Mouse (Mus musculus) midbrain, embryonic 14.5 days (tissue): Measurements from ENCODE around the gene Parp4. TPM values are rescaled to one million over a fixed set of nuclear protein-coding genes. Genes with fewer than 3 reads are reported as not detected.
A peak's percentile ranks its signal among the peaks of the same experiment; 100 is the strongest.

ENCODE experiments used
- ATAC-seq: fragments of 200-750 bp; cut with Nextera tagmentation; 2 replicates; pipeline ENCODE4 v1.8.0; 2017; ENCODE audit warnings: moderate number of reproducible peaks, moderate library complexity; ENCODE audit not compliant: low FRiP score, low TSS enrichment
- DNase-seq: peaks from one replicate; pipeline ENCODE4 v3.0.0-alpha.2; 2015
- H3K27ac ChIP-seq: fragments of 300-500 bp; sonication (generic); replicated peaks from 2 replicates; pipeline ENCODE4 v1.5.1; 2014; ENCODE audit warnings: mild to moderate bottlenecking, low read depth, low read length, moderate library complexity
- H3K27me3 ChIP-seq: fragments of 300-500 bp; sonication (generic); 2 replicates; pipeline ENCODE4 v1.6.1; 2014; ENCODE audit warnings: low read length, control low read depth, mixed read lengths; ENCODE audit not compliant: control insufficient read depth, insufficient read depth
- H3K36me3 ChIP-seq: fragments of 300-500 bp; sonication (generic); 2 replicates; pipeline ENCODE4 v1.6.1; 2014; ENCODE audit warnings: low read length, control low read depth; ENCODE audit not compliant: control insufficient read depth, insufficient read depth
- H3K4me1 ChIP-seq: fragments of 300-500 bp; sonication (generic); 2 replicates; pipeline ENCODE4 v1.6.1; 2014; ENCODE audit warnings: mild to moderate bottlenecking, antibody characterized with exemption, low read length, control low read depth; ENCODE audit not compliant: control insufficient read depth, insufficient read depth
- H3K4me2 ChIP-seq: fragments of 300-500 bp; sonication (generic); 2 replicates; pipeline ENCODE4 v1.6.1; 2014; ENCODE audit warnings: mild to moderate bottlenecking, low read length, moderate library complexity
- H3K4me3 ChIP-seq: fragments of 300-500 bp; sonication (generic); replicated peaks from 2 replicates; pipeline ENCODE4 v1.5.1; 2014; ENCODE audit warnings: low read depth, low read length
- H3K9ac ChIP-seq: fragments of 300-500 bp; sonication (generic); replicated peaks from 2 replicates; pipeline ENCODE4 v1.6.1; 2014; ENCODE audit warnings: mild to moderate bottlenecking, low read length, moderate library complexity
- H3K9me3 ChIP-seq: fragments of 300-500 bp; sonication (generic); 2 replicates; pipeline ENCODE4 v1.6.1; 2016; ENCODE audit warnings: low read length, control low read depth, mixed read lengths; ENCODE audit not compliant: control insufficient read depth
- WGBS: fragments of 180-500 bp; shearing (Covaris S2); extraction: QIAGEN DNeasy Blood & Tissue Kit; methylation state at CpG from one replicate; pipeline ENCODE4 v1.1.7; 2014; 5-methylcytosine and 5-hydroxymethylcytosine counted together
- polyA plus RNA-seq: library from polyadenylated mRNA; unstranded; fragments of >200 nt; fragmentation: Nextera tagmentation; extraction: Ambion mirVana; gene quantifications from 2 replicates; pipeline ENCODE4 v1.2.1, GENCODE M21; 2014

The Parp4 gene
- polyA plus RNA-seq, 1 experiment from 2014 or later = 1.1 TPM

DNA sequence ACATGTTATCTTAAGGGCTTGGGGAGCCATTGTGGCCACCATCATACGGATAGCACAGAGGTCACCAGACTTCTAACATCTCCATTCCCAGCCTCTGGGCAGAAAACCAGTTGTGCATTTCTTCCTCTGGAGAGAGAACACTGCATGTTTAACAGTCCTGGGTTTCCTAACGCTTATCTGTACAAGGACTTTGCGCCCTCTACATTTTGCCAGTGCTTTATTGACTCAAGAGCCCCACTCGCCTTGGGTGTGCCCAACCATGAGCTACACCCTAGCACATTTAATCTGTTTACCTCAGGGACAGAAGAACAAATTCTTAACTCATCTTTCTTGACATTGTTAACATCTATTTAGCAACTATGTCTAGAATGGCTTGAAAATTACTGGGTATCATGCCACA lies 50.8 kb downstream of the Parp4 start:
- Histone ChIP-seq H3K9me3 (no peaks in the 10 kb centered on the region), H3K9ac (no peak overlapping the region), H3K36me3 (no peaks in the 10 kb centered on the region), H3K27ac (no peak overlapping the region), H3K4me2 (no peak overlapping the region), H3K27me3 (no peaks in the 10 kb centered on the region), H3K4me3 (no peak overlapping the region), H3K4me1 (no peaks in the 10 kb centered on the region)
- 94% methylated on average over 4 of the region's 4 CpGs for WGBS
- no peak for ATAC-seq
- no peak for DNase-seq

DNA sequence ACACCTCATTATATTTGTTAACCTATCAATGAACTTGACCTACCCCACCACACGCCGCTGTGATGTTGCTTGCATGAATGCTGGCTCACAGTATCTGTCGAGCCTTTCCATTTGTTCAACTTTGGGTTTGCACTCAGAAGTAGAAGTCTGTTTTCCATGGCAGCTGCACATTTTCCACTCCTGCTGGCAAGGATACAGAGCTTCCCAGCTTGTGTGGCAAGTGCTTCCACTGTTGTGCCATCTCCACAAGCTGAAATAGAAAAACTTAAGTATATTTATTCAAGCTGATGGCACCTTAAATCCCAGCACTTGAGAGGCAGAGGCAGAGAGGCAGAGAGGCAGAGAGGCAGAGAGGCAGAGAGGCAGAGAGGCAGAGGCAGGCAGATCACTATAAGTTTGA lies 52.9 kb downstream of the Parp4 start:
- H3K4me3 ChIP-seq = no peak overlapping the region
- no peak overlapping the region for H3K9ac ChIP-seq
- H3K27ac ChIP-seq = no peak overlapping the region
- 93% methylated on average over 3 of the region's 3 CpGs for WGBS
- H3K9me3 ChIP-seq = no peaks in the 10 kb centered on the region
- no peaks in the 10 kb centered on the region for H3K36me3 ChIP-seq
- no peak overlapping the region for H3K4me2 ChIP-seq
- no peaks in the 10 kb centered on the region for H3K4me1 ChIP-seq
- DNase-seq = no peak
- no peak for ATAC-seq
- no peaks in the 10 kb centered on the region for H3K27me3 ChIP-seq

DNA sequence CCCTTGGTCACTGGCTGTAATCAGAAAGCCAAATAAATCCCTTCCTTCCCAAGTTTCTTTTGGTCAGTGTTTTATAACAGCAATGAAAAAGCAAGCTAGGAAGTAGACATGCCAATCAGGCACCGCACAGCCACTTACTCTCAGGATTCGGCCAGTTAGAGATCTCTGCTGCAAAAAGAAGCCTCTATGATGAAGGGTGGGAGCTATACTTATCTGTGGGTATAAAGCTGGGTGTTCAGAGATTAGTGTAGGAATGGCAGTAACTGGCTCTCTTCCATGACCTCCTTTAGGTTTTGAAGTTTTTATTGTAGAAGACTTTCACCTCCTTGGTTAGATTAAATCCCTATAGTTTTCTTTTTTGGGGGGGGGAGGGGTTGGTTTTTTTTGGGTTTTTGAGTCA lies 55.7 kb downstream of the Parp4 start:
- H3K9ac ChIP-seq = no peak overlapping the region
- DNase-seq (no peak), ATAC-seq (no peak)
- no peak overlapping the region for H3K27ac ChIP-seq
- no peaks in the 10 kb centered on the region for H3K27me3 ChIP-seq
- H3K36me3 ChIP-seq = no peaks in the 10 kb centered on the region
- H3K9me3 ChIP-seq = no peaks in the 10 kb centered on the region
- 94% methylated on average over 2 of the region's 2 CpGs for WGBS
- H3K4me1 ChIP-seq = no peaks in the 10 kb centered on the region
- no peak overlapping the region for H3K4me3 ChIP-seq
- no peak overlapping the region for H3K4me2 ChIP-seq

DNA sequence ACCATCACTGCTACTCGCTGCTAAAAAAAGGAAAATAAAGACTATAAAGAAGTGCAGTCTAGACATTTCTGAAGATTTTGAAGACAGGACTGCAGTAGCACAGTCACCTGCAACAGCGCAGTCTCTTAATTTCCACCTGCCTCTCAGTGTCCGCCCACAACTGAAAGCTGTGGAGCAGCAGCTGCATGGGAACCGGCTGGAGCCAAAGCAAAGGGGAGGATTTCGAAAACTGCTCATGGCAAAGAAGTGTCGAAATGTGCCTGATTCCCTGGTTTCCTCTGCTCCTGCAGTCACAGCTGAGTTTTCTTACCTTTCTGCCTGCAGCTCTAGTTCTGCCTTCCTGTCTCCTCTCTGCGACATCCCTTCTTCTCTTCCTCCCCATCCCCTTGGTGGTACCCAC lies 71.8 kb downstream of the Parp4 start:
- H3K27me3 ChIP-seq = no peaks in the 10 kb centered on the region
- H3K36me3 ChIP-seq = no peaks in the 10 kb centered on the region
- DNase-seq (no peak), ATAC-seq (no peak)
- H3K9ac ChIP-seq = no peak overlapping the region
- 63% methylated on average over 7 of the region's 7 CpGs for WGBS
- no peak overlapping the region for H3K27ac ChIP-seq
- no peaks in the 10 kb centered on the region for H3K9me3 ChIP-seq
- no peaks in the 10 kb centered on the region for H3K4me1 ChIP-seq
- H3K4me2 ChIP-seq = no peak overlapping the region
- no peak overlapping the region for H3K4me3 ChIP-seq

DNA sequence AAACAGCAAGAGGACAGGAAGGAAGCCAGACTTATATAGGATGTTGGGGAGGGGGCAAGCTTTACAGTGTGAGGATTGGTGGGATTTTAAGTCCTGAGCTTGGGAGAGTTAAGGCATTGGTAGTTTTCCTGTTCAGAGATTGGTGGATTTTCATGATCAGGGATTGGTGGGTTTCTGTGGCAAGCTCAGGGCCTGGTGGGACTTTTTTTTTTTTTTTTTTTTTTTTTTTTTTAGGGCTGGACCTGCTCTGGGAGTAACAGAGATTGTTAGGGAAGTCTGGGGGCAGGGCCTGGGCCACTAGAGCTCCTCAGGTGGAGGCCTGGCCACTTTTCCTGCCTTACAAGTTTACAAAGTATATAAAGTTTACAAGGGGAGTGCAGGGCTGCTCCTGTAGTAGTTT lies 74.0 kb downstream of the Parp4 start:
- H3K27me3 ChIP-seq = no peaks in the 10 kb centered on the region
- H3K4me1 ChIP-seq = no peaks in the 10 kb centered on the region
- no peaks in the 10 kb centered on the region for H3K36me3 ChIP-seq
- no peak for DNase-seq
- H3K9me3 ChIP-seq = 0 out of 2 replicates have a peak, but pooled peaks cover 2% of the 10 kb centered on the region
- no peak overlapping the region for H3K27ac ChIP-seq
- no peak overlapping the region for H3K4me3 ChIP-seq
- ATAC-seq = no peak
- H3K4me2 ChIP-seq = no peak overlapping the region
- H3K9ac ChIP-seq = no peak overlapping the region

DNA sequence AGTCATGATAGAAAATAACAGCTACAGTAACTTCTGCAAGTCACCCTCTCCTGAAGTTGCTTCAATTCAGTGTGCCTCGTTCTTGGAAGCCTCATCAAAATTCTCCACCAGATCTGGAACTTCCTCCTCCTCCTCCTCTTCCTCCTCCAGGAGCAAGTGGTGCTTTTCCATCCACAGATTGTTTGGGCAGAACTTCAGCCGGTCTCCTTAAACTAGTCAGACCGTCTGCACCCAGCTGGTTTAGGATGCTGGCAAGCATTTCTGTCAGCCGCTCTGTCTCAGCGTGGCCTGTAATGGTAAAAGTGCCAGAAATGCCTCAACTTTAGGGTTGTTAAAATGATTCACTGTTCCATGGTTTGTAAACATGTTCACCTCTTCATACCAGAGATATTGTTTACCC lies 90.2 kb downstream of the Parp4 start:
- H3K27me3 ChIP-seq = no peaks in the 10 kb centered on the region
- no peak overlapping the region for H3K4me3 ChIP-seq
- H3K36me3 ChIP-seq = no peaks in the 10 kb centered on the region
- no peak overlapping the region for H3K4me2 ChIP-seq
- 77% methylated on average over 5 of the region's 5 CpGs for WGBS
- ATAC-seq (no peak), DNase-seq (no peak)
- H3K9ac ChIP-seq = no peak overlapping the region
- H3K9me3 ChIP-seq = no peaks in the 10 kb centered on the region
- H3K27ac ChIP-seq = no peak overlapping the region
- peaks cover 14% of the 10 kb centered on the region for H3K4me1 ChIP-seq

DNA sequence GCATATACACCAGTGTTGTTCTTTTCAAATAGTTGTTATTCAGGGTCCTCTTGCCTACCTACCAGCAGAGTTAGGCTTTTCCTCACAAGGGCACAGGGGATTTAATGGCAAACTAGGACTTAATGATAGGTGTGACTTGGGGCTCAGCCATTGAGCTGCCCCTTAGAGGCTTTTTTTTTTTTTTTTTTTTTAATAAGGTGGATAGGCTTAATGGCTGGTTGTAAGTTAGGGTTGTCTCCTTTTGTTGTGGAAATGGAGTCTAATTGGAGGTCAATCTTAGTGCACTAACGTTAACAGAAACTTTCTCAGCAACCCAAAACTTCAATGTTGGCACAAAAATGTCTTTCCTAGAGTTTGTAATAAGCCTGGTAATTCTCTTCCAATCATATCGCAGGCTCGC lies 91.5 kb downstream of the Parp4 start:
- Histone ChIP-seq H3K36me3 (0 out of 2 replicates have a peak, but pooled peaks cover 3% of the 10 kb centered on the region), H3K4me2 (peak overlapping the region; percentile 50), H3K9ac (no peak overlapping the region), H3K4me3 (peak overlapping the region; percentile 93; the same call in 1 of the 2 replicates), H3K27me3 (no peaks in the 10 kb centered on the region), H3K9me3 (no peaks in the 10 kb centered on the region), H3K4me1 (peaks cover 14% of the 10 kb centered on the region), H3K27ac (no peak overlapping the region)
- ATAC-seq (no peak), DNase-seq (no peak)
- WGBS = 84% methylated on average over 3 of the region's 3 CpGs

DNA sequence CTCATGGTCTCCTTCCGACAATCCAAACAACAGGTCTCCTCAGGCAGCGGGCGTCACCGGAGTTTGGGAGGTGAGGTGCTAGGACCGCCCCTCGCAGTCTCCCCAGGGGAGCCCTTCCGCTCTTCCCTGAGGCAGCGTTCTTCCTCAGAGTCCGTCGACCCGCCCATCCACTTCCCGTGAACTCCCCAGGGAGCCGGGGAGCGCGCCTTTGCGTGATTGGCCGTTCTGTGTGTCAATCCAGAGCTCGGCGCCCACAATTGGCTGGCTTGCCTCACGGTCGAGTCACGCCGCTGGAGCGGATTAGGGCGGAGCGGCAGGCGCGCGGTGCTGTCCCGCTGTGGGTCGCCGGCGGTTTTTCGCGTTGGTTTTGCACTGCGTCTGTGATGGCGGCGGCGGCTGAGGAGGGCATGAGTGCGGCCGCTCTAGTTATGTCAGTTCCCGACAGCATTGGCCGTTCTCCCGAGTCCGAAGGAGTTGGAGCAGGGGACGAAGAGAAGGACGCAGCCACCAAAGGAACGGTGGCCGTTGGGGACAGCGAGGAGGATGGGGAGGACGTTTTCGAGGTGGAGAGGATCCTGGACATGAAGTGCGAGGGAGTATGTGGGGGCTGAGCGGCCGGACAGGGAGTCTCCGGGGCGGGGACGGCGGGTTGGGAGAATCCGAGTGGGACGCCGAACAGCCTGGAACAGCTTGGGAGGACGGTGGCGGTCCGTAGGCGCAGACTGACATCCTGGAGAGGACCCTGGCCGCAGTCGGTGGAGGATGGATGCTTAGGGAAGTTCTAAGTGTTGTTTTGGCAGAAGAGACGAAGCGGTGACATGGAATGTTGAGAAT lies 92.8 kb downstream of the Parp4 start, which contains the start of gene Mphosph8:
TSS of gene Mphosph8 (plus strand) at position 280 of the 834 bp plus-strand sequence.
- DNase-seq (peak; percentile 100), ATAC-seq (peak; percentile 100)
- under 1% methylated on average over 70 of the region's 70 CpGs for WGBS
- peak within 1 kb of the TSS; percentile 67 for H3K4me2 ChIP-seq
- peak within 1 kb of the TSS; percentile 85 for H3K9ac ChIP-seq
- no peaks in the 10 kb centered on the region for H3K9me3 ChIP-seq
- peak within 1 kb of the TSS; percentile 92 for H3K27ac ChIP-seq
- H3K27me3 ChIP-seq = no peaks in the 10 kb centered on the region
- H3K36me3 ChIP-seq = peaks cover 10% of the 10 kb centered on the region
- peak within 1 kb of the TSS; percentile 93 for H3K4me3 ChIP-seq
- peaks cover 14% of the 10 kb centered on the region for H3K4me1 ChIP-seq

DNA sequence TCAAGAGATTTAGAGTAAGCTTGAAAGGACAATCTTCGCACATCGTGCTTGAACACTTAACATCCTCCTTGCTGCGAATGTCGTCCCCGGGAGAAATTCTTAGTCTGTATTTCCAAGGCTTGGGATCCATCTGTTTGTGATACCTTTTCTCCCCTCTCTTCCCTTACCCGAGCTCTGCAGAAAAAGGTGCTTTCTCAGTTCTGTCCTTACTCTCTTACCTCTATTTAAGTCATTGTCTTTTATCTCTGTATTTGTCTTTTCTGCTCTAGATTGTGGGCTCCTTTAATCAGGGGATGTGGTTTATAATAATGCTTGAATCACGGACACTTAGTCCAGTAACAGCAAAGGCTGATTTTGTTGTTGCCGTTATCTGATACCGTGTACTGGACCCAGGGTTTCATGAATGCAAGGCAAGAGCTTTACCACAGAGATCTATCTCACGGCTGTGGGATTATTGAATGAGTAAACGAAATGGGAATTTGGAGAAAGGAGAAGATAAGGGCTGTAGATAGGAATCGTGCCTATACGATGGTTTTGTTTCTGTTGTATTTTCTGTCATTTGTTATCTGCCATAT lies 93.7 kb downstream of the Parp4 start:
- Histone ChIP-seq H3K9ac (peak overlapping the region; percentile 85), H3K4me1 (peaks cover 14% of the 10 kb centered on the region), H3K27ac (no peak overlapping the region), H3K27me3 (no peaks in the 10 kb centered on the region), H3K4me3 (peak overlapping the region; percentile 93), H3K9me3 (no peaks in the 10 kb centered on the region), H3K36me3 (peaks cover 17% of the 10 kb centered on the region), H3K4me2 (peak overlapping the region; percentile 67)
- 7% methylated on average over 13 of the region's 13 CpGs for WGBS
- ATAC-seq (no peak), DNase-seq (peak; percentile 47)
